Mouse (Mus musculus): ENCODE results near the gene Clca3b. TPM values are rescaled to one million over a fixed set of nuclear protein-coding genes. Genes with fewer than 3 reads are reported as not detected.
"Not testable (repeated sequence)": the region's sequence is repeated elsewhere in the genome, so short reads cannot be mapped to it uniquely, and the experiment has no call there.

Clca3b gene
- not detected in 2 replicates for polyA plus RNA-seq (2012; rRNA removed)

DNA sequence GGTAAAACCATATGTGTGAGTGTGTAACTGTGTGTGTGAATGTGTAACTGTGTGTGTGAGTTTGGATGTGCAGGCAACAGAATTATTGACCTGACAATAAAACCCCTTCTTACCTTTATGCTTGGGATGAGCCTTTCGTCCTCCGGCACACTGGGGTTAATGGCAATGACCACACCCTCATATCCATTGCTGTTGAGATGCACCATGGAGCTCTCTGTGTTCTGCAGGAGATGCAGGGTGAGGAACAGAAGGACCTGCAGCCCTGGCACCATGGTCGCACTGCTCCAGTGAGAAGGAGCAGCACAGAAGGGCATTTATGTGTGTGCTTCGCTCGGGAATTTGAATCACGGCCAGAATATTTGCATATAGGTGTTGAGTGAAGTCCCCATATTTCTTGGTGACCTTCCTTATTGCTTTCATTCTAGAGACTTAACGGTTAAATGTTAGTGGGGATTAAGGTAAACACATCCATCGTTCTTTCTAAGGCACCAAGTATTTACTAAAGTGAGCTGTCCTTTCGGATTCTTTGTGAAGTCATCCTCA, at the start of gene Clca3b:
Clca3b (minus strand) TSS at position 344 of the 543 bp plus-strand sequence.
- not testable (repeated sequence) for DNase-seq (ENCODE audit: low read depth)

DNA sequence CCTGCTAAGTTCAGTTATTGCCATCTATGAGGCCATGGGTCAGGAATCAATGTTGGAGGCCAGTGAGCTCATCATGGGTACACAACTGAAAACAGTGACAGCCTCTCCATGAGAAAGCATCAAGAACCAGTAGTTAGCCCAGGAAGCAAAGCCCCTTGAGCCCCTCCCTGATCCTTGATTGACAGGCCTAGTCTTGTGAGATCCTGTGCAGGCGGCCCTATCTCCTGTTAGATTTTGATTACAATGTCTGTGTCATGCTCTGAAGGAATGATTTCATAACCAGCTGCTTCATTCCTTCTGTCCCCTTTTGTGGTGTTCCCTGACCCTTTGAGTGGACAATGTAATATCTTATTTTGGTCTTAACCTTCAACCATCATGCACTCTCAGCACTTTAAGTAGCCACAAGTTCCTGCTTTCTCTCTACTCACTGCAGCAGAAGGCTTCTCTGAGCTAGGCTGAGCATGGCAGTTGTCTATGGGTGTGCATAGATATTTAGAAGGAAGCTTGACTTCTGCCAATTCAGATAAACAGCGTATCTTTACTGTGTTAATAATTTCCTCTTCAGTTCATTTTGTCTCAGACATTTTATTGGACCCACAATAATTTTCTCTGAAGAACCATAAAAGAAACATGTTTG, 48.0 kb upstream of the Clca3b start:
- TF ChIP-seq CTCF (IDR thresholded peaks at IDR 0.05; ENCODE audit: borderline replicate concordance, extremely low read depth, insufficient read depth, insufficient read length) (no peak), POLR2A (IDR thresholded peaks at IDR 0.05; ENCODE audit: borderline replicate concordance, extremely low read depth, insufficient read depth, insufficient read length, poor library complexity, severe bottlenecking) (no peak)
- no peak for DNase-seq (ENCODE audit: low read depth)

DNA sequence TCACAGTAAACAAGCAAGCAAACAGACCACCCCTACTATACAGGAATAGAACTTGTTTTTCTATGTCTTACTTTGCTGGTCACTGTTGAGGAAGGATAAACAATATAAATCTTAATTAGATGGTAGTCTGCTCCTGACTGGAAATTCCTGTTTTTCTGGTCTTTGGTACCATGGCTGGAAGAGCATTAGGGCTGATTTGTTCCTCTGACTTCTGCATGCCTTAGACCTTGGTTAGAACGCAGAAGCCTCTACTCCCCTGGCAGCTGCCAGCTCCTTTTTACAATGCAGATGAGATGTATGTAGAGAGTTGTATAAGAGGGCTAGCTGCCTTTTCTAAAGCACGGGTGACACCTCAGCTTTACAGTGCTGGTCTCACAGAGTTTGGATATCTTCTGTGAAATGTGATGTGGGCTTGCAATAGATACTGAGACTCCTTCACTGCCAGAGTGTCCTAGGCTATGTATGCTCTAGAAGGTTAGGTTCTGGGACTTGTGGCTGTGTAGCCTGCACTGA, 41.1 kb upstream of the Clca3b start:
- no peak for DNase-seq (ENCODE audit: low read depth)
- no peak for TF ChIP-seq CTCF (IDR thresholded peaks at IDR 0.05; ENCODE audit: borderline replicate concordance, extremely low read depth, insufficient read depth, insufficient read length)
- no peak for TF ChIP-seq POLR2A (IDR thresholded peaks at IDR 0.05; ENCODE audit: borderline replicate concordance, extremely low read depth, insufficient read depth, insufficient read length, poor library complexity, severe bottlenecking)

DNA sequence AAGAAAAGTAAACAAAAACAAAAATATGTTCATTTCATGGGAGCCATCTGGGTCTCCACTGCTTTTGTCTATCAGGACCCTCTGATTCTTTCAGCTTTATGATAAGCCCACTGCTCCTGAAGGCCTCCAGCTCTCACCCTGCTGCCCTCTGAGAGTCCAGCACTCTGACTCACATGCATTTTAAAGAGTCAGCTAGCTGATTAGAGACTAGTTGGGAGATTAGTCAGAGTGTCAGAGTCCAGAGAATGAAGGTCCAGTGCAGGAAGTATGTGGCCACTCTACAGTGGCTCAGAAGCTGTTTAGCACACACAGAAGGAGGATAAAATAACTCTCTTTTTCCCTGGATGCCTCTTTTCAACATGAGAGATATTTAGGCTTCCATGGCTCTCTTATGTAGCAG, 37.8 kb upstream of the Clca3b start:
- TF ChIP-seq CTCF (IDR thresholded peaks at IDR 0.05; ENCODE audit: borderline replicate concordance, extremely low read depth, insufficient read depth, insufficient read length) (no peak), POLR2A (IDR thresholded peaks at IDR 0.05; ENCODE audit: borderline replicate concordance, extremely low read depth, insufficient read depth, insufficient read length, poor library complexity, severe bottlenecking) (no peak)

DNA sequence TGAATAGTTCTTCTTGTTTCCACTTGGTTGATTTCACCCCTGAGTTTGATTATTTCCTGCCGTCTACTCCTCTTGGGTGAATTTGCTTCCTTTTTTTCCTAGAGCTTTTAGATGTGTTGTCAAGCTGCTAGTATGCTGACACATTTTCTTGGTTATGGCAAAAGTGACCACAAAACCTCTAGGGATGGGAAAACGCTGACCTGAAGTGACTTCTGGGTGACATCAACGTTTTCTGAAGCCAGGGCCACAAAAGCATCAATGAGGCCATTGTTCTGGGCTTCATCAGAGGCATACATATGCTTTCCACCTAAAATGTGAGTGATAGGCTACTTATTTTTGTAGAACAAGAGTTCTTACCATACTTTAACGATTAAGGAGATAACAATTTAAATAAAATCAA, 22.9 kb upstream of the Clca3b start:
- DNase-seq (ENCODE audit: low read depth), result not testable (repeated sequence)

More for the DNA sequence above, 37.8 kb upstream of the Clca3b start:
- DNase-seq (ENCODE audit: low read depth), result no peak

DNA sequence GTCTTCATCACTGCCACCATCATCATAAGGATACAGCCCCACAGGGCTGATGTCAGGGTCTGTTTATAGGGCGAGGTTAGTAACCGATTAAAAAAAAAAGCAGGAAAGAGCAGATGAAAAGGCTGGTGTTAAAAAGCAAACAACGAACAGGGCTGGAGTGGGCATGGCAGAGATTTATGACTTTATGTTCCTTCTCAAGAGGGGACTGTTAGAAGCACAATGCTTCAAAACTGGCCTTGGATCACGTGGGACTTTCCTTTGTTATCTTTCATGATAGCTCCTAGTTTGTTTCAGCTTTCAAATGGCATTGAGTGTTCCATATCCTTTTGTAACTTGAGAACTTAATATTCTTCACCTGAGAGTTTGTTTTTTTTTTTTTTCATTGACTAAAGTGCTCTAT, 427 bp upstream of the Clca3b start:
- TF ChIP-seq POLR2A (IDR thresholded peaks at IDR 0.05; ENCODE audit: borderline replicate concordance, extremely low read depth, insufficient read depth, insufficient read length, poor library complexity, severe bottlenecking) (no peak), CTCF (IDR thresholded peaks at IDR 0.05; ENCODE audit: borderline replicate concordance, extremely low read depth, insufficient read depth, insufficient read length) (no peak)

DNA sequence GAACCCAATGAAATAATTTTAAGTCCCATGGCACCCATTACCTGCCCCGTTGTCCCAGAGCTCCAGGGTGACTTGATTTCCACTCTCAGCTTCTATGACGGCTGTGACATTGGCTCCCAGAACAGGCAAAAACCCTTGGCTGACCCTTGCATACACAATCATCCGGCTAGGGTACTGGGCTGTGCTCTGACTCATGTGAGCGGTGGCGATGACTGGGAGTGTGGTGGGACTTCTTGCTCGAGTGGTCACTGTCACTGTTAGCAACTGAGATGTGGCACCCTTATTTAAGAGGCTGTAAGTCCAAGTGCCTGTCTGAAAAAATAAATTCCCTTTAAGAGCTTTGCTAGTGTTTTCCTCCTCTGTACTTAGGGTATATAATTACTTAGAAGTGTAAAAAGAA, 21.9 kb downstream of the Clca3b start:
- no peak for TF ChIP-seq POLR2A (IDR thresholded peaks at IDR 0.05; ENCODE audit: borderline replicate concordance, extremely low read depth, insufficient read depth, insufficient read length, poor library complexity, severe bottlenecking)
- TF ChIP-seq CTCF (IDR thresholded peaks at IDR 0.05; ENCODE audit: borderline replicate concordance, extremely low read depth, insufficient read depth, insufficient read length), result no peak
- no peak for DNase-seq (ENCODE audit: low read depth)

More for the DNA sequence above, 427 bp upstream of the Clca3b start:
- no peak for DNase-seq (ENCODE audit: low read depth)

DNA sequence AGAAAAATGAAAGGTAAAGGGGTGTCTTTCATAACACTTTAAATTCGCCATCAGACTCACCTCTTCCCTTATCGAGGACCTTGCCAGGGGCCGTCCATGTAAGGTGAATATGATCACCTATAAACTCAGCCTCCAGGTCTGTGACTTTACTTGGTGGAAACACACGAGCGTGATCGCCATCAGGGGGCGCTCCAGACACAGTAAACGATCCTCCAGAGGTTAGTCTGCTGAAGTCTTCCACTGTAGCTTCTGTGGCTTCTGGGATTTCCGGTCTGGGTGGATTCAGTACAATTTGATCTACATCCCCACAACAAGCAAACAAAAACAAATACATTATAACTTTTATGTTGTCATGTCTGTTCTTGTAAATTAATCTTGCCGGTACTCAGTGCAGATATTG, 24.0 kb downstream of the Clca3b start:
- TF ChIP-seq POLR2A (IDR thresholded peaks at IDR 0.05; ENCODE audit: borderline replicate concordance, extremely low read depth, insufficient read depth, insufficient read length, poor library complexity, severe bottlenecking), result no peak
- TF ChIP-seq CTCF (IDR thresholded peaks at IDR 0.05; ENCODE audit: borderline replicate concordance, extremely low read depth, insufficient read depth, insufficient read length), result peak; percentile 84
- DNase-seq (ENCODE audit: low read depth), result peak; percentile 90

DNA sequence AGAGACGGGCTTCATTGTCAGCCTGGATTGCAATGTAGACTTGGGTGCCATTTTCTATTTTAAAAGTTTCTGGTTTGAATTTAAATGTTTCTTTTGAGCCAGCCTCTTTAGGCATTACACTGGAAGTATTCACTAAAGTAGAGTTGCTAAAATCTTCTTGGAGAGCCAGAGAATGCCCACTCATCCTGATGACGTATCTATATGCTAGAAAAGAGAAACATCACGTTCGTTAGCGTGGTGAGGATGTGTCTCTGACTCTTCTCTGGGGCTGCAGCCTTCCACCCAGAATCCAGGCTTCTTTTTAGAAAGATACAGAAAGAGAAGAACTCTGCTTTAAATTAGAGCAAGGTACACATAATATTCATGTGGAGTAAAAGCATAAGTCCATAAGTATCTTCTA, 25.8 kb downstream of the Clca3b start:
- no peak for DNase-seq (ENCODE audit: low read depth)
- TF ChIP-seq POLR2A (IDR thresholded peaks at IDR 0.05; ENCODE audit: borderline replicate concordance, extremely low read depth, insufficient read depth, insufficient read length, poor library complexity, severe bottlenecking), result no peak
- TF ChIP-seq CTCF (IDR thresholded peaks at IDR 0.05; ENCODE audit: borderline replicate concordance, extremely low read depth, insufficient read depth, insufficient read length), result no peak

DNA sequence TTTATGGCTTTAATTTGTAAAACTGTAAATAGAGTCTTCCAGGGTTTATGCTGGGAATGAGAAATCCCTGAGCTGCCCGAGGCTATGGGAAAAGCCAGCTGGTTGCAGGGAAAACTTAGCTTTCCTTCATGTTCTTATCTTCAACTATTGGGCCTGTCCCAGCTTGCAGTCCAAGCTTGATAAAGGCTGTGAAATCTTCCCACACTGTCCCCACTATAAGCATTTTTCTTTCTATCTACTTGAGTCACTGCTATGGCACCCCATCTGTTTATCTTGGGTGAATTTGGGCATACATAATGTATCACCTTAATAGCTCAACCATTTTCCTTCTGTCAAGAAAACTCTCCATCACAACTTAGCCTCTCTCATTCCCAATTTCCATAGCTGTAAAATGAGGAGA, 28.5 kb downstream of the Clca3b start:
- TF ChIP-seq POLR2A (IDR thresholded peaks at IDR 0.05; ENCODE audit: borderline replicate concordance, extremely low read depth, insufficient read depth, insufficient read length, poor library complexity, severe bottlenecking), result no peak
- no peak for TF ChIP-seq CTCF (IDR thresholded peaks at IDR 0.05; ENCODE audit: borderline replicate concordance, extremely low read depth, insufficient read depth, insufficient read length)
- DNase-seq (ENCODE audit: low read depth), result peak; percentile 19

DNA sequence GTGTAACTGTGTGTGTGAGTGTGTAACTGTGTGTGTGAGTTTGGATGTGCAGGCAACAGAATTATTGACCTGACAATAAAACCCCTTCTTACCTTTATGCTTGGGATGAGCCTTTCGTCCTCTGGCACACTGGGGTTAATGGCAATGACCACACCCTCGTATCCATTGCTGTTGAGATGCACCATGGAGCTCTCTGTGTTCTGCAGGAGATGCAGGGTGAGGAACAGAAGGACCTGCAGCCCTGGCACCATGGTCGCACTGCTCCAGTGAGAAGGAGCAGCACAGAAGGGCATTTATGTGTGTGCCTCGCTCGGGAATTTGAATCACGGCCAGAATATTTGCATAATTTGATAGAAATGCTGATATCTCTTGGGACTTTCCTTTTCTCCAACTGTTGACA, 29.9 kb downstream of the Clca3b start, which contains the start of gene Clca3a2:
Clca3a2 (minus strand) TSS at position 276 of the 400 bp plus-strand sequence.
- DNase-seq (ENCODE audit: low read depth), result peak; percentile 22

DNA sequence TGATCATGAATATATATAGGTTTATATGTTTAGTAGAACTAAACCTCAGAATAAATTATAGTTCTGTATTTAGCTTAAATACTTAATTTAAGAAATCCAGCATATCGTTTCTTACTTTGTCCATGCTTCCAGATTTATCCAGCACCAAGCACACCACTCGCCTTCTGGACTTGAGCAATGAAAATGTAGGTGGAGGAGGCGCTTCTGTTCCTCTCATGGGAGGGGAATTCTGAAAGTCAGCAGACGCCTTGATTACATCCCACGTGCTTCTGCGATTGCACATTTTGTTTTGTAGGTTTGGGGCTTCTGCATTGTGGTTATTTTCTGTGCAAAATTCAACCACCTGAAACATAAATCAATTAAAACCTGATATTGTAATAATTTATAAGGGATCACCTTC, 35.8 kb downstream of the Clca3b start:
- not testable (repeated sequence) for DNase-seq (ENCODE audit: low read depth)

DNA sequence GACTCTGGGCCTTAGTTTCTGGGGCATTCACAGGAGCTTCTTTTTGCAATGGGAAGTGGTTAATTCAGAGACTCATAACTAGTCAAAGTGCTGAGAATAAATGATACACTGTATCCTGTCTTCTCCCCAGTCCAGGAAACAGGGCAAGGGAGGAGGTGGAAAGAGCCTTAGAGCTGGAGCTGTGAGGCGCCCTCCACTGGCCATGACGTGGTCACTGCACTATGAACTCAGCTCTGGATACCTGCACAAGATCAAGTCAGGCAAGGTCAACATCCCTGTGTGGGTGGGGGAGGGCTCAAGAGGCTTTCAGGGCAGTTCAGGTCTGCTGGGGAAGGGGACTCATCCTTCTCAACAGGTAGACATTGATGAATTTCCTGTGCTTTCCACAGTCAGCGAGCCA, 37.3 kb downstream of the Clca3b start:
- DNase-seq (ENCODE audit: low read depth), result no peak
- TF ChIP-seq CTCF (IDR thresholded peaks at IDR 0.05; ENCODE audit: borderline replicate concordance, extremely low read depth, insufficient read depth, insufficient read length) (no peak), POLR2A (IDR thresholded peaks at IDR 0.05; ENCODE audit: borderline replicate concordance, extremely low read depth, insufficient read depth, insufficient read length, poor library complexity, severe bottlenecking) (no peak)

DNA sequence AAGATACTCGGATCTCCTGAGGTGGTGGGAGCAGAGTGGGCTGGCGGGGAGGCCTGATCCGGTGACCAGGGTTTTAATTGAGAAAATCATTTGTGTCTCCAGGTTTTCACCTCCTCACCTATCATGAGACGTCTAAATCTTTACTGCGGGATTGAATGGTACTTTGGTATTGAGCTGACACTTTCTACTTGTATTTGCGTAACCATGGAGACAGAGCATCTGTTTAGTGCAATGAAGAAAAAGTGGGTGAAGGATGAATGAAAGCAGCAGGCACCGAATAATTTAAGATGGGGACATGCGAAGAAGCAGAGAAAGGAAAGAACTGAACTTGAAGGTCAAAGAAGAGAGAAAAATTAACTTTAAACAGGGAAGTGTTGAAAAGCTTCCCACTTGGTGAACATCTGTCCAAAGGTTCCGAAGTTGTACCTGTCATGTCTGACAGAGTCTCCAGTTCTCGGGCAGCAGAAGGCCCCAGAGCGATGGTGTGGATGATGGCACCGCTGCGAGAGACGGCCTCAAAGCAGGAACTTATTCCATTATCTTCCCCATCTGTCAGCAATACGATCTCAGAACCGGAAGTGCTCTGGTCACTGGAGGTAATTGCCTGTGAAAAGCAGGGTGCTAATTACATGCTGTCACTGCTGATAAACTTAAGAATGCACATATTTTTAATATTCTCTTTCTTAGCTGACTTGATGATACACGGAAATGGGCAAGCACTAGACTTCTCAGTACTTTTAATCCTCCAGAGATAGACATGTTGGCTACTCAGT, 40.8 kb downstream of the Clca3b start:
- peak; percentile 38 for DNase-seq (ENCODE audit: low read depth)

DNA sequence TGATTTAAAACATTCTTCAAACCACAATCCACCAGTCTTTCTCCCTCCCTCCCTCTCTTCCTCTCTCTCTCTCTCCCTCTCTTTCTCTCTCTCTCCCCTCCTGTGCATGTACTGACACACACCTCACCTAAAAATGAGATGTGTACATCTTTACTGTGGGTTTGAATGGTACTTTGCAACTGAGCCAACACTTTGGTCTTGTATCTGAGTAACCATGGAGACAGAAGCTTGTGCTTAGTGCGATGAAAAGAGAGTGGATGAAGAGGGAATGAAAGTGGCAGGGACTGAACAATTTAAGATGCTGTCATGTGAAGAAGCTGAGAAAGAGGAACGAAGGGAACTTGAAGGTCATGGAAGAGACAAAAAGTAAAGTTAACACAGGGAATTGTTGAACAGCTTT, 42.5 kb downstream of the Clca3b start:
- DNase-seq (ENCODE audit: low read depth), result not testable (repeated sequence)
